In the genomic region with DNA sequence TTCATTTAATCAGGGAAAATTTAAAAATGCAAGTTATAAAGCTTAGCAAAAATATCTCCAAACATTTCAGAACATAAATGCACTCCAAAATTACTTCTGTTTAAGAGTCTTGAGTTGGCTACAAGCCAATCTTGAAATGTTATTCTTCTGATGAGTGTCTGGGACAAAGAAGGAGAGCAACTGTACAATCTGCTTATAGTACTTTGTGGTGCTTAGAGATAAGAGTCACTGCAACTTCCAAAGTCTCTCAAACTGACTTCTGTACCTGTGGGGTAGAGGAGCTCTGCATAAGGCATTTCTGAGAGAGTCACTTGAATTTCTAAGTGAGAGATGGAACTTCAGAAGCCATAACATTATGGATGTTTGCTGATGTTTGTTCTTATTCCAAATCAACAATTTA, we compare ENCODE assay signal across 27 mouse cellular contexts.
A peak's percentile ranks its signal among the peaks of the same experiment; 100 is the strongest.
DNase-seq lines count a peak whose midpoint lies in the region; ATAC-seq and TF ChIP-seq lines count a peak whose summit lies in the region.
"Had no signal": no experiment of that assay in that cellular context is flagged by ENCODE, and none has a peak within 500 bp of the region (broad histone marks: within the 10 kb centered on the region; RNA-seq: fewer than 3 reads in every experiment).

No protein-coding gene starts in this region.

- no peaks in the 10 kb centered on the region for H3K36me3 ChIP-seq in lung, postnatal 0 days (ENCODE audit: insufficient read depth, low read length)
- H3K36me3 ChIP-seq: embryonic facial prominence, embryonic 13.5 days; embryonic facial prominence, embryonic 15.5 days; forebrain, embryonic 10.5 days; forebrain, embryonic 12.5 days; G1E had no signal

- H3K4me3 ChIP-seq in lung, postnatal 0 days (ENCODE audit: low read depth, low read length), result no peak overlapping the region
- H3K4me3 ChIP-seq: embryonic facial prominence, embryonic 13.5 days; embryonic facial prominence, embryonic 15.5 days; erythroblast, embryonic 14.5 days; forebrain, embryonic 10.5 days; forebrain, embryonic 12.5 days had no signal

- TF ChIP-seq CTCF in lung, postnatal 0 days (IDR thresholded peaks at IDR 0.05), result no peak

- no peaks in the 10 kb centered on the region for H3K4me1 ChIP-seq in lung, postnatal 0 days (ENCODE audit: insufficient read depth, low read depth, low read length)
- H3K4me1 ChIP-seq: embryonic facial prominence, embryonic 13.5 days; embryonic facial prominence, embryonic 15.5 days had no signal

- no peak for TF ChIP-seq EP300 in lung, postnatal 0 days (IDR thresholded peaks at IDR 0.05)

- no peak overlapping the region for H3K4me2 ChIP-seq in lung, postnatal 0 days (replicated peaks; ENCODE audit: low read depth, low read length)
- H3K4me2 ChIP-seq: embryonic facial prominence, embryonic 13.5 days; embryonic facial prominence, embryonic 15.5 days; forebrain, embryonic 12.5 days had no signal

- ATAC-seq in lung, postnatal 0 days, result no peak
- 0 out of 2 replicates have a peak, but pooled peaks have one; percentile 29 for ATAC-seq in common myeloid progenitor, adult 5-6 weeks (replicated peaks; ENCODE audit: low read depth, poor library complexity, severe bottlenecking)
- ATAC-seq in megakaryocyte-erythroid progenitor cell, adult 5-6 weeks (replicated peaks; ENCODE audit: low FRiP score, low TSS enrichment, poor library complexity, severe bottlenecking), result peak; percentile 97
- ATAC-seq: activated CD4-positive, CD25-positive, alpha-beta regulatory T cell, adult 4 months; CD4-positive, CD25-positive, alpha-beta regulatory T cell, adult 4 months; forebrain, embryonic 14.5 days; forebrain, embryonic 16.5 days; Patski had no signal

- no peak overlapping the region for H3K9ac ChIP-seq in lung, postnatal 0 days (replicated peaks; ENCODE audit: low read depth)
- H3K9ac ChIP-seq: embryonic facial prominence, embryonic 13.5 days; embryonic facial prominence, embryonic 15.5 days; forebrain, embryonic 12.5 days had no signal

- DNase-seq in lung, postnatal 0 days (ENCODE audit: low spot score), result peak; percentile 8
- no peak for DNase-seq in lung, postnatal 14 days
- no peak for DNase-seq in thymus, postnatal 10 days (ENCODE audit: low spot score in 2 of 2)
- DNase-seq in testis, postnatal 14 days (ENCODE audit: low spot score), result no peak
- DNase-seq: adrenal gland, adult 8-10 months; adrenal gland, postnatal 14 days; B cell, adult 2 months; cerebellum, adult 11 months; cerebellum, adult 18-20 months; cerebellum, adult 8-10 months; cerebellum, adult 9-11 months; cerebellum, postnatal 14 days; cerebellum, postnatal 36 days had no signal

- no peak overlapping the region for H3K27ac ChIP-seq in lung, postnatal 0 days (ENCODE audit: low read length)
- H3K27ac ChIP-seq: embryonic facial prominence, embryonic 13.5 days; embryonic facial prominence, embryonic 15.5 days; forebrain, embryonic 10.5 days; forebrain, embryonic 12.5 days had no signal

- H3K27me3 ChIP-seq in lung, postnatal 0 days (replicated peaks; ENCODE audit: insufficient read depth, low read length), result no peaks in the 10 kb centered on the region
- H3K27me3 ChIP-seq: CH12.LX; embryonic facial prominence, embryonic 13.5 days; embryonic facial prominence, embryonic 15.5 days; forebrain, embryonic 12.5 days had no signal

- H3K9me3 ChIP-seq in lung, postnatal 0 days (ENCODE audit: low read length), result no peaks in the 10 kb centered on the region
- H3K9me3 ChIP-seq: embryonic facial prominence, embryonic 13.5 days; embryonic facial prominence, embryonic 15.5 days; forebrain, embryonic 10.5 days; forebrain, embryonic 12.5 days; G1E had no signal
